Mouse (Mus musculus): ENCODE results near the gene Eri3. TPM values are rescaled to one million over a fixed set of nuclear protein-coding genes. Genes with fewer than 3 reads are reported as not detected.

The Eri3 gene
- polyA plus RNA-seq, 1 experiment from 2014 or later = 102 TPM

DNA sequence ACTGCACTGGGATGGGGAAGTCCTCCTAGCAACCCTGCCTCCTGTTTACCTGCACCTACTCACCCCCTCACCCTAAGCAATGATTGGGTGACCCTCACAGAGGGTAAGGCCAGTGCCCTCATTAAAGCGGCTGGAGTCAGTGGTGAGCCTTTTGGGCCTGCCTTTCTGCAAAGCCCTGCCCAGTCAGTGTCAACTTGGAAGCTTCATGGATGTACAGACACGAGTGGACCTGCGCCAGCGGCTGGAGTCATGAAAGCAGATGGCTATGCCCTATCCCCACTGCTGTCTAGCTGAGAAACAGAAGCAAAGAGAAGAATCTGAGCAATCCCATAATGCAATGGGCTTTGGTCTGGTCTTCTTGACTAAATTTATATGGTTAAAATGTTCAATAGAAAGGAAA, 136.2 kb downstream of the Eri3 start:
- Histone ChIP-seq H3K4me3 (no peak overlapping the region), H3K9me3 (no peaks in the 10 kb centered on the region), H3K9ac (no peak overlapping the region), H3K27ac (replicated peaks) (no peak overlapping the region), H3K4me1 (peaks cover 12% of the 10 kb centered on the region), H3K4me2 (no peak overlapping the region), H3K36me3 (no peaks in the 10 kb centered on the region), H3K27me3 (replicated peaks) (no peaks in the 10 kb centered on the region)
- 79% methylated on average over 4 of the region's 4 CpGs for WGBS
- no peak for ATAC-seq (ENCODE audit: extremely low read depth, insufficient number of reproducible peaks, low FRiP score, low TSS enrichment)

DNA sequence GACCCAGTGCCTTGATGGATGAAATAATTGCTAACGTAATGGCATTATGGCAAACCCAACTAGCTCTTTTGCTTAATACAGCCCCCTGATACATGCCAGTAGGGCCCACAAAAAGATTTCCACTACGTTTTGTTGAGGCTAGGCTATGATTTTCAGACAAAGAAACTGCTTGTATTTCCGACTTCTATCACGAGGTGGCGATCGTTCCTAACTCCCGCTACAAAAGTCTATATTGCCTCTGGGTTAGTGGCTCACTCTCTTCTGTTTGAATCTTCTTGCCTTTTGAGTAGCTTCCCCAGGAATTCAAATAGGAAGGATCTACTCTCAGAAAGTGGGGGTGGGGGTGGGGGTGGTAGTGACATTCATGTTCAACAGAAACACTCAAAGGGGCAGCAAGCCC, 155.2 kb downstream of the Eri3 start:
- ATAC-seq (ENCODE audit: extremely low read depth, insufficient number of reproducible peaks, low FRiP score, low TSS enrichment) = no peak
- H3K27ac ChIP-seq (replicated peaks) = no peak overlapping the region
- H3K4me3 ChIP-seq = no peak overlapping the region
- H3K4me1 ChIP-seq = no peaks in the 10 kb centered on the region
- 4% methylated on average over 7 of the region's 7 CpGs for WGBS
- no peaks in the 10 kb centered on the region for H3K9me3 ChIP-seq
- H3K9ac ChIP-seq = no peak overlapping the region
- H3K27me3 ChIP-seq (replicated peaks) = peaks cover 6% of the 10 kb centered on the region; the same call in 1 of the 2 replicates
- no peaks in the 10 kb centered on the region for H3K36me3 ChIP-seq
- H3K4me2 ChIP-seq = no peak overlapping the region

DNA sequence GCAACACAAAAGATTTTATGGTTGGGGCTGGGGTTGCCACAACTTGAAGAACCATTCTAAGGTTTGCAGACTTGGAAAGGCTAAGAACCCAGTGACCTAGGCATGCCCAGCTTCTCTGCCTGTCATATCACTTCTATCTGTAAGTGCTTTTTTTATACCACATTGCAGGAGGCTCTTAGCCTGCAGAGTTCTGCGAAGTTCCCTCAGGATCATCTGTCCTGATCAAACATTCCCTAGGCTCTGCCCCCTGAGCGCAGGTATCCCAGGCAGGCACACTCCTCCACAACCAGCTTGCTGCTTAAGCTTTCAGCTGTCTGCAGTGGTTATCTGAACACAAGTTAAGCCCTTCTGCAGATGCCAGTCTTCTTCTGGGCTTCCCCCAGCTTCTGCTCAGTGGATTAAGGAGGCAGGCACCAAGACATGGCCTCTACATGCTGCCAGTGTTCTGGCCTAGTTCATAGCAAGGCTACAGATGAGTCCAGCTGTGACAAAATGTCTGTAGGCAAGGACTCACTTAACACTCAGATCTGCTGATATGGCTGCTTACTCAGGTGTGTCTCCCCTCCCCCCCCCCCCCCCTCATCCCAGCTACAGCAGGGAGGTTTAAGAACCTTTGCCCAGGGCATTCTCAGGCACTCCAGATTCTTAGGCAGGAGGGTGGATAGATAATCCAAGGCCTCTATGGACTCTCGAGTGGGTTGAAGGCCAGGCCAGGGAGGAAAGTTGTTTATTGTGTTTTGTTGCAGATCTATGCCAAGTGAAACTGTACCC, 158.8 kb downstream of the Eri3 start:
- H3K9me3 ChIP-seq = no peaks in the 10 kb centered on the region
- no peaks in the 10 kb centered on the region for H3K4me1 ChIP-seq
- peaks cover 6% of the 10 kb centered on the region; the same call in 1 of the 2 replicates for H3K27me3 ChIP-seq (replicated peaks)
- no peak overlapping the region for H3K27ac ChIP-seq (replicated peaks)
- no peak overlapping the region for H3K9ac ChIP-seq
- no peak for ATAC-seq (ENCODE audit: extremely low read depth, insufficient number of reproducible peaks, low FRiP score, low TSS enrichment)
- no peak overlapping the region for H3K4me3 ChIP-seq
- WGBS = 53% methylated on average over 3 of the region's 3 CpGs
- no peak overlapping the region for H3K4me2 ChIP-seq
- H3K36me3 ChIP-seq = no peaks in the 10 kb centered on the region

DNA sequence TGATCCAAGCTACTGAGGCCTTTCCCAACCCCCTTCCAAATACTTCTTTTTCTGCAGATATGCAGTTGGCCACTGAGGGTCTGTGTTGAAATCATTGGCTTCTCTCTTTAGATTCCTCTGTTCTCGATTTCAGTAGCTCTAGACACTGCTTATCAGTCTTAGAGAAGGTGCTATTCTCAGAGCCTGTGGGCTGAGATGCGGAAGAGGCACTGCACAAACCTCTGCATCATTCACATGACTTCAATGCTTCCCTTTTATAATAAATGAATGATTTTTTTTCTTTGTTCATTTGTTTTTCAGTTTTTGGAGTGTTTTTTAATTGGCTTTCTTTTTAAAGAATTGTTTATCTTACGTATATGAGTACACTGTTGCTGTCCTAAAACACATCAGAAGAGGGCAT, 162.1 kb downstream of the Eri3 start:
- H3K4me1 ChIP-seq = no peaks in the 10 kb centered on the region
- no peak for ATAC-seq (ENCODE audit: extremely low read depth, insufficient number of reproducible peaks, low FRiP score, low TSS enrichment)
- H3K36me3 ChIP-seq = no peaks in the 10 kb centered on the region
- H3K9me3 ChIP-seq = no peaks in the 10 kb centered on the region
- no peak overlapping the region for H3K27ac ChIP-seq (replicated peaks)
- WGBS = 65% methylated on average over 3 of the region's 3 CpGs
- H3K27me3 ChIP-seq (replicated peaks) = no peaks in the 10 kb centered on the region
- H3K4me3 ChIP-seq = no peak overlapping the region
- H3K9ac ChIP-seq = no peak overlapping the region
- H3K4me2 ChIP-seq = no peak overlapping the region

DNA sequence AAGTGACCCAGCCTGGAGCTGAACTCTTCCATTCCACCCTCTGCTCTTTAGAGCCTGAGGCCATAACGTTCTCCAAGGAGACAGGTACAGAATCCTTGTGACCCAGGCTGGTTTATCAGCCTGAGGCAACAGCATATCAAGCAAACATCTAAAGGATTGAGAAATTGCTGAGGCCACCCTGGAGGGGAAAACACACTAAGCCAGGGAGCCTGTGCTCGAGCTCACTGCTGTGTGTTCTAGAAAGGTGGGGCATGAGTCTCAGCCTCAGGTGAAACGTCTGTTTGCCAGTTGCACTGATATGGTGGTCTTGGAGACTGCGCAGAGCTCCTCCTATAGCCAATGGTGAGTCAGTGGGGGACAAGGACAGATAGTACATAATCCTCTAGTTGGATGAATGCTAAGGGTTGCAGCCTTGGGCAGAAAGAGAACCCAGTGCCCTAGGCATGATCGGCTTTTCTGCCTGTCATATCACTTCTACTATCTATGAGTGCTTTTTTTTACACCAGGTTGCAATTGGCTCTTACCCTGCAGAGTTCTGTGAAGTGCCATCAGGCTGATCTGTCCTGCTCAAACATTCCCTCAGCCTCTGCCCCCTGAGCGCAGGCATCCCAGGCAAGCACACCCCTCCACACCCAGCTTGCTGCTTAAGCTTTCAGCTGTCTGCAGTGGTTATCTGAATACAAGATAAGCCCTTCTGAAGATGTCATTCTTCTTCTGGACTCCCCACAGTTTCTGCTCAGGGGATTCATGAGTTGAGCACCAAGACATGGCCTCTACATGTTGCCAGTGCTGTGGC, 163.3 kb downstream of the Eri3 start:
- no peak for ATAC-seq (ENCODE audit: extremely low read depth, insufficient number of reproducible peaks, low FRiP score, low TSS enrichment)
- H3K9me3 ChIP-seq = no peaks in the 10 kb centered on the region
- H3K9ac ChIP-seq = no peak overlapping the region
- H3K36me3 ChIP-seq = no peaks in the 10 kb centered on the region
- 49% methylated on average over 6 of the region's 6 CpGs for WGBS
- no peaks in the 10 kb centered on the region for H3K27me3 ChIP-seq (replicated peaks)
- H3K4me3 ChIP-seq = no peak overlapping the region
- no peaks in the 10 kb centered on the region for H3K4me1 ChIP-seq
- no peak overlapping the region for H3K4me2 ChIP-seq
- no peak overlapping the region for H3K27ac ChIP-seq (replicated peaks)

Small RNAs within 50 kb of the gene (microRNA-seq; reads per million reads assigned to microRNA genes)
- gene Gm25559 = not detected

Other genes with a start within 250 kb of the Eri3 start
- 46.0 and 46.1 TPM in 2 replicates for gene Rnf220, start 53.3 kb upstream of the Eri3 start, polyA plus RNA-seq (2015; fragmentation: Nextera tagmentation; extraction: Ambion mirVana)
- gene Dmap1, start 131.9 kb downstream of the Eri3 start, polyA plus RNA-seq (2015; fragmentation: Nextera tagmentation; extraction: Ambion mirVana) = 42.1 and 42.3 TPM in 2 replicates
- gene Gm12845, start 174.0 kb downstream of the Eri3 start, polyA plus RNA-seq (2015; fragmentation: Nextera tagmentation; extraction: Ambion mirVana) = not detected in 2 replicates
- gene Klf17, start 215.3 kb downstream of the Eri3 start, polyA plus RNA-seq (2015; fragmentation: Nextera tagmentation; extraction: Ambion mirVana) = not detected in 2 replicates